Mouse (Mus musculus) erythroblast, embryonic 14.5 days (primary cell): ENCODE data around the gene Gm10198.

Source experiments
- GATA1 ChIP-seq: IDR thresholded peaks from 2 replicates; pipeline ENCODE4 v1.6.1; 2012; ENCODE audit warnings: low read length, inconsistent platforms, mixed read lengths
- TAL1 ChIP-seq: IDR thresholded peaks from 3 replicates; pipeline ENCODE4 v1.6.1; 2012; ENCODE audit warnings: low read length, inconsistent platforms, mixed read lengths

DNA sequence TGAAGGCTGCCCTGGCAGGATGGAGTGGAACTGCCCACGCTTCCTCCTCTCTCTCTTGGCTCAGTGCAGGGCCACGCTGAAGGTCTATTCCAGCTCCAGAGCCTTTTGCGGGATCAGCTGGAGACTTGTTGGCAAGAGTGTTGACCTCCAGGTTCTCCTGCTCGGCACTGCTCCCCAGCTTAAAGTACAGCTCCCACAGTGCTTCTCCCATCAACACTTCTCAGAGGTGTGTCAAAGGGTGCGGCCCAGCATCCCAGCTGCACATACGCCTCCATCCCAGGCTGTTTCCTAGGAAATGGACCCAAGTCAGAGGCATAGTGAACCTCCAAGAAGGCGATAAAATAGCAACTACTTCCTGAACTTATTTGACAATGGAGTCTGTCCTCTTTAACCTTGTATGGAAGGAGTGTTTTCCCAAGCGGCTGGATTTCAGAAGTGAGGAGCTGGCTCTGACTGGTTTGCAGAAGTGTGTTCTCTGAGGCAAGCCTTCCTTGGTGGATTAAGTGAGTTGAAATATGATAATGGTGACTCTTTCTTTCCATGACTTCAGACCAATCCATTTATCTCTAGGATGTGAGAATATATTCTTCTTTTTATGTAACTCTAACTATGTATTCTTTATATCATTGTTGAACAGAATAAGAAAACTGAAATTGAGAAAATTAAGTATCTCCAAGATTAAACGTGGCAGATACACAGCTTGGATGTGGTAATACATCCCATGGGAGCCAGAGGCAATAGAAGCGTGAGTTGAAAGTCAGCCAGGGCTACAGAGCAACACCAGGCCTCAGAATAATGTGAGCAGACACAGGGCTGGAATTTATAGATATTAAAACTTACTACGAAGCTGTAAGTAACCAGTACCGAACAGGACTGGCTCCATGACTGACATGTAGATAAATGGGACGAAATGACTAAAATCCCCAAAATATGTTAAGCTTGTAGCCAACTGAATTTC is 23.9 kb downstream of the Gm10198 start:
- TF ChIP-seq GATA1 (no peak), TAL1 (no peak)
